ENCODE assay signal across 8 mouse cellular contexts in genomic region chr1:65185524-65186205, GRCm38 (mm10). TPM values are rescaled to one million over a fixed set of nuclear protein-coding genes. Genes with fewer than 3 reads are reported as not detected.
DNase-seq lines count a peak whose midpoint lies in the region; ATAC-seq and TF ChIP-seq lines count a peak whose summit lies in the region.

No protein-coding gene starts in this region.

- no peak overlapping the region for H3K27ac ChIP-seq in lung, embryonic 14.5 days (ENCODE audit: low read depth)
- H3K27ac ChIP-seq in heart, postnatal 0 days (ENCODE audit: low read depth), result peak overlapping the region; percentile 78
- no peak overlapping the region for H3K27ac ChIP-seq in liver, embryonic 11.5 days (ENCODE audit: low read depth, low read length)

- 0 out of 2 replicates have a peak, but pooled peaks have one; percentile 2 for ATAC-seq in lung, embryonic 14.5 days (ENCODE audit: insufficient read depth)
- ATAC-seq in heart, postnatal 0 days (ENCODE audit: insufficient read depth, low read depth), result no peak
- ATAC-seq in liver, embryonic 11.5 days (replicated peaks; ENCODE audit: low FRiP score), result no peak

- DNase-seq in lung, embryonic 14.5 days, result peak; percentile 23
- DNase-seq in lung, postnatal 14 days, result no peak
- peak; percentile 33 to 55 for DNase-seq in cerebellum, postnatal 10 days
- peak; percentile 18 for DNase-seq in heart, postnatal 0 days (ENCODE audit: low spot score)
- no peak for DNase-seq in liver, embryonic 11.5 days (ENCODE audit: low spot score)
- DNase-seq in skeletal muscle tissue, adult 2 months (ENCODE audit: low read depth, low spot score), result peak; percentile 27
- DNase-seq in natural killer cell, adult 2 months (ENCODE audit: low spot score in 2 of 2), result no peak
- no peak for DNase-seq in right cerebral cortex, postnatal 25 days

- WGBS in lung, embryonic 14.5 days, result 25% methylated on average over 12 of the region's 12 CpGs
- WGBS in heart, postnatal 0 days, result 21% methylated on average over 12 of the region's 12 CpGs
- 27% methylated on average over 12 of the region's 12 CpGs for WGBS in liver, embryonic 11.5 days

- H3K9ac ChIP-seq in lung, embryonic 14.5 days, result peak overlapping the region; percentile 48
- peak overlapping the region; percentile 56 for H3K9ac ChIP-seq in heart, postnatal 0 days (replicated peaks; ENCODE audit: low read depth, low read length)
- H3K9ac ChIP-seq in liver, embryonic 11.5 days (ENCODE audit: low read depth, low read length), result peak overlapping the region; percentile 39

- H3K27me3 ChIP-seq in lung, embryonic 14.5 days (ENCODE audit: insufficient read depth, low read length), result no peaks in the 10 kb centered on the region
- no peaks in the 10 kb centered on the region for H3K27me3 ChIP-seq in heart, postnatal 0 days (ENCODE audit: control insufficient read depth, insufficient read depth, low read length)
- no peaks in the 10 kb centered on the region for H3K27me3 ChIP-seq in liver, embryonic 11.5 days (replicated peaks; ENCODE audit: control insufficient read depth, insufficient read depth, low read length)

- TF ChIP-seq CTCF in lung, embryonic 14.5 days (IDR thresholded peaks at IDR 0.05; ENCODE audit: low read depth), result peak; percentile 47
- TF ChIP-seq CTCF in heart, postnatal 0 days (IDR thresholded peaks at IDR 0.05; ENCODE audit: low read depth), result peak; percentile 35

- peak overlapping the region; percentile 81 for H3K4me2 ChIP-seq in lung, embryonic 14.5 days
- peak overlapping the region; percentile 86 for H3K4me2 ChIP-seq in heart, postnatal 0 days (ENCODE audit: low read depth, low read length)
- peak overlapping the region; percentile 92 for H3K4me2 ChIP-seq in liver, embryonic 11.5 days

- H3K4me1 ChIP-seq in lung, embryonic 14.5 days (ENCODE audit: insufficient read depth), result no peaks in the 10 kb centered on the region
- peaks cover 6% of the 10 kb centered on the region for H3K4me1 ChIP-seq in heart, postnatal 0 days (ENCODE audit: control insufficient read depth, insufficient read depth)
- peaks cover 12% of the 10 kb centered on the region for H3K4me1 ChIP-seq in liver, embryonic 11.5 days (replicated peaks; ENCODE audit: control insufficient read depth, insufficient read depth, low read length)

- peak overlapping the region; percentile 88 for H3K4me3 ChIP-seq in lung, embryonic 14.5 days (ENCODE audit: low read depth, low read length)
- H3K4me3 ChIP-seq in heart, postnatal 0 days (ENCODE audit: low read depth, low read length), result peak overlapping the region; percentile 85
- H3K4me3 ChIP-seq in liver, embryonic 11.5 days (ENCODE audit: low read depth, low read length), result peak overlapping the region; percentile 73

- no peak for TF ChIP-seq EP300 in heart, postnatal 0 days (IDR thresholded peaks at IDR 0.05; ENCODE audit: low read depth)

- no peaks in the 10 kb centered on the region for H3K9me3 ChIP-seq in lung, embryonic 14.5 days (ENCODE audit: low read depth, low read length)
- no peaks in the 10 kb centered on the region for H3K9me3 ChIP-seq in heart, postnatal 0 days (replicated peaks; ENCODE audit: control insufficient read depth, low read length)
- H3K9me3 ChIP-seq in liver, embryonic 11.5 days (ENCODE audit: control insufficient read depth, low read length), result no peaks in the 10 kb centered on the region

- H3K36me3 ChIP-seq in lung, embryonic 14.5 days (ENCODE audit: insufficient read depth), result no peaks in the 10 kb centered on the region
- H3K36me3 ChIP-seq in heart, postnatal 0 days (replicated peaks; ENCODE audit: control insufficient read depth, insufficient read depth, low read length), result no peaks in the 10 kb centered on the region
- no peaks in the 10 kb centered on the region for H3K36me3 ChIP-seq in liver, embryonic 11.5 days (ENCODE audit: control insufficient read depth, insufficient read depth, low read length)

RNA-seq across cellular contexts. Expression of gene Idh1, which starts 0.6 kb away (rescaled TPM):
- 113 and 114 TPM in 2 replicates for polyA plus RNA-seq in lung, embryonic 14.5 days (2014; fragmentation: Nextera tagmentation; extraction: Ambion mirVana)
- total RNA-seq in heart, postnatal 0 days (2014; rRNA removed; ENCODE audit: low replicate concordance), result 37.6 and 39.7 TPM in 2 replicates
- polyA plus RNA-seq in heart, postnatal 0 days (2015; fragmentation: Nextera tagmentation; extraction: Ambion mirVana), result 58.5 and 60.5 TPM in 2 replicates
- 106 and 118 TPM in 2 replicates for polyA plus RNA-seq in liver, embryonic 11.5 days (2014; fragmentation: Nextera tagmentation; extraction: Ambion mirVana)

RNA-seq across cellular contexts. Expression of gene Pikfyve, which starts 0.8 kb away (rescaled TPM):
- polyA plus RNA-seq in lung, embryonic 14.5 days (2014; fragmentation: Nextera tagmentation; extraction: Ambion mirVana), result 14.4 and 15.5 TPM in 2 replicates
- 18.1 and 36.6 TPM in 2 replicates for total RNA-seq in heart, postnatal 0 days (2014; rRNA removed; ENCODE audit: low replicate concordance)
- 3.0 and 3.4 TPM in 2 replicates for polyA plus RNA-seq in heart, postnatal 0 days (2015; fragmentation: Nextera tagmentation; extraction: Ambion mirVana)
- polyA plus RNA-seq in liver, embryonic 11.5 days (2014; fragmentation: Nextera tagmentation; extraction: Ambion mirVana), result 9.8 and 10.7 TPM in 2 replicates

Comparison
In these comparisons a context has a peak if more than half of its experiments do, and no peak if none do; other contexts are left out.
1. DNase-seq: peak in lung, embryonic 14.5 days (single experiment), cerebellum, postnatal 10 days (2 of 2), heart, postnatal 0 days (single experiment) and skeletal muscle tissue, adult 2 months (single experiment); none in lung, postnatal 14 days (single experiment), liver, embryonic 11.5 days (single experiment), natural killer cell, adult 2 months (0 of 2) and right cerebral cortex, postnatal 25 days (single experiment).
2. Peak in every context shown above with its lines, with median percentiles within 50 percentile points of each other: H3K4me2 ChIP-seq, H3K4me3 ChIP-seq and H3K9ac ChIP-seq.